Mouse (Mus musculus) stomach, embryonic 15.5 days (tissue): Measurements from ENCODE around the gene Lctl. TPM values are rescaled to one million over a fixed set of nuclear protein-coding genes. Genes with fewer than 3 reads are reported as not detected.
A peak's percentile ranks its signal among the peaks of the same experiment; 100 is the strongest.
"Not testable (repeated sequence)": the region's sequence is repeated elsewhere in the genome, so short reads cannot be mapped to it uniquely, and the experiment has no call there.

Experiments
- ATAC-seq: fragments of 200-750 bp; cut with Nextera tagmentation; 2 replicates; pipeline ENCODE4 v1.8.0; 2017; ENCODE audit warnings: low read depth, moderate number of reproducible peaks, moderate TSS enrichment; ENCODE audit not compliant: insufficient read depth, low FRiP score
- H3K27ac ChIP-seq: fragments of 300-500 bp; sonication (generic); 2 replicates; pipeline ENCODE4 v1.5.1; 2015; ENCODE audit warnings: mild to moderate bottlenecking, inconsistent platforms
- H3K27me3 ChIP-seq: fragments of 300-500 bp; sonication (generic); replicated peaks from 2 replicates; pipeline ENCODE4 v1.6.1; 2015; ENCODE audit warnings: inconsistent platforms
- H3K36me3 ChIP-seq: fragments of 300-500 bp; sonication (generic); 2 replicates; pipeline ENCODE4 v1.6.1; 2015; ENCODE audit warnings: inconsistent platforms
- H3K4me1 ChIP-seq: fragments of 300-500 bp; sonication (generic); 2 replicates; pipeline ENCODE4 v1.6.1; 2015; ENCODE audit warnings: inconsistent platforms
- H3K4me2 ChIP-seq: fragments of 300-500 bp; sonication (generic); 2 replicates; pipeline ENCODE4 v1.6.1; 2015; ENCODE audit warnings: mild to moderate bottlenecking, inconsistent platforms
- H3K4me3 ChIP-seq: fragments of 300-500 bp; sonication (generic); replicated peaks from 2 replicates; pipeline ENCODE4 v1.5.1; 2015; ENCODE audit warnings: inconsistent platforms
- H3K9ac ChIP-seq: fragments of 300-500 bp; sonication (generic); 2 replicates; pipeline ENCODE4 v1.6.1; 2015; ENCODE audit warnings: inconsistent platforms
- H3K9me3 ChIP-seq: fragments of 300-500 bp; sonication (generic); 2 replicates; pipeline ENCODE4 v1.6.1; 2016; ENCODE audit warnings: inconsistent platforms
- WGBS: fragments of 180-500 bp; shearing (Covaris S2); methylation state at CpG from one replicate; pipeline ENCODE4 v1.1.7; 2015; 5-methylcytosine and 5-hydroxymethylcytosine counted together
- polyA plus RNA-seq: library from polyadenylated mRNA; unstranded; fragments of >200 nt; fragmentation: Nextera tagmentation; extraction: Ambion mirVana; gene quantifications from 2 replicates; pipeline ENCODE4 v1.2.1, GENCODE M21; 2015

Lctl gene
- polyA plus RNA-seq, 1 experiment from 2014 or later = not detected

- Histone ChIP-seq H3K27me3 (no peaks in the 10 kb centered on the region), H3K27ac (peak within 1 kb of the TSS; percentile 98), H3K36me3 (peaks cover 30% of the 10 kb centered on the region), H3K9me3 (no peaks in the 10 kb centered on the region), H3K4me1 (peaks cover 2% of the 10 kb centered on the region; the same call in 1 of the 2 replicates), H3K4me2 (peak within 1 kb of the TSS; percentile 64), H3K4me3 (peak within 1 kb of the TSS; percentile 98), H3K9ac (peak within 1 kb of the TSS; percentile 90)
- WGBS = under 1% methylated on average over 40 of the region's 42 CpGs
- ATAC-seq = peak; percentile 80
Measured at GRCm38 (mm10) chr9:64172816-64173665, 56.1 kb downstream of the Lctl start, which contains the start of the genes Zwilch and Rpl4. Gene Zwilch, minus strand, starts transcription at chr9:64173104. Gene Rpl4, plus strand, starts transcription at chr9:64173375.

- Histone ChIP-seq H3K36me3 (peaks cover 36% of the 10 kb centered on the region), H3K4me2 (peak overlapping the region; percentile 64), H3K27me3 (no peaks in the 10 kb centered on the region), H3K4me3 (peak overlapping the region; percentile 98), H3K9me3 (no peaks in the 10 kb centered on the region), H3K4me1 (peaks cover 2% of the 10 kb centered on the region; the same call in 1 of the 2 replicates), H3K9ac (peak overlapping the region; percentile 90), H3K27ac (peak overlapping the region; percentile 98)
- WGBS = under 1% methylated on average over 16 of the region's 16 CpGs
- ATAC-seq = no peak
Measured at GRCm38 (mm10) chr9:64173666-64174220, 56.8 kb downstream of the Lctl start.

GRCm38 (mm10) chr9:64174341-64174740 lies 57.4 kb downstream of the Lctl start:
- Histone ChIP-seq H3K9ac (peak overlapping the region; percentile 90; the same call in 1 of the 2 replicates), H3K4me1 (peaks cover 2% of the 10 kb centered on the region; the same call in 1 of the 2 replicates), H3K36me3 (peaks cover 36% of the 10 kb centered on the region), H3K27me3 (no peaks in the 10 kb centered on the region), H3K4me3 (peak overlapping the region; percentile 98), H3K4me2 (peak overlapping the region; percentile 64), H3K27ac (no peak overlapping the region; the same call in 1 of the 2 replicates), H3K9me3 (no peaks in the 10 kb centered on the region)
- no peak for ATAC-seq

- H3K9me3 ChIP-seq = no peaks in the 10 kb centered on the region
- H3K9ac ChIP-seq = no peak overlapping the region
- H3K4me3 ChIP-seq = peak overlapping the region; percentile 98; the same call in 1 of the 2 replicates
- H3K36me3 ChIP-seq = peaks cover 36% of the 10 kb centered on the region
- H3K4me1 ChIP-seq = peaks cover 3% of the 10 kb centered on the region; the same call in 1 of the 2 replicates
- no peaks in the 10 kb centered on the region for H3K27me3 ChIP-seq
- ATAC-seq = no peak
- WGBS = 62% methylated on average over 8 of the region's 8 CpGs
- H3K4me2 ChIP-seq = peak overlapping the region; percentile 64
- H3K27ac ChIP-seq = no peak overlapping the region
Measured at GRCm38 (mm10) chr9:64174766-64175165, 57.8 kb downstream of the Lctl start.

GRCm38 (mm10) chr9:64175378-64175777 lies 58.4 kb downstream of the Lctl start:
- Histone ChIP-seq H3K4me1 (peaks cover 8% of the 10 kb centered on the region; the same call in 1 of the 2 replicates), H3K9me3 (no peaks in the 10 kb centered on the region), H3K27ac (no peak overlapping the region), H3K4me2 (peak overlapping the region; percentile 64; the same call in 1 of the 2 replicates), H3K36me3 (peaks cover 41% of the 10 kb centered on the region), H3K9ac (no peak overlapping the region), H3K27me3 (no peaks in the 10 kb centered on the region), H3K4me3 (no peak overlapping the region)
- 84% methylated on average over 11 of the region's 11 CpGs for WGBS
- ATAC-seq = no peak

GRCm38 (mm10) chr9:64178610-64178973 lies 61.6 kb downstream of the Lctl start:
- peaks cover 55% of the 10 kb centered on the region for H3K36me3 ChIP-seq
- peak overlapping the region; percentile 58 for H3K4me2 ChIP-seq
- H3K27ac ChIP-seq = peak overlapping the region; percentile 92
- H3K9ac ChIP-seq = no peak overlapping the region
- H3K9me3 ChIP-seq = no peaks in the 10 kb centered on the region
- H3K4me1 ChIP-seq = peaks cover 6% of the 10 kb centered on the region; the same call in 1 of the 2 replicates
- no peaks in the 10 kb centered on the region for H3K27me3 ChIP-seq
- H3K4me3 ChIP-seq = peak overlapping the region; percentile 75
- WGBS = 32% methylated on average over 3 of the region's 3 CpGs
- 0 out of 2 replicates have a peak, but pooled peaks have one; percentile 32 for ATAC-seq

GRCm38 (mm10) chr9:64178974-64179646 lies 62.2 kb downstream of the Lctl start, which contains the start of gene Snapc5:
Gene Snapc5, plus strand, starts transcription at chr9:64179274.
- Histone ChIP-seq H3K9me3 (no peaks in the 10 kb centered on the region), H3K9ac (peak within 1 kb of the TSS; percentile 65), H3K4me3 (peak within 1 kb of the TSS; percentile 75), H3K27ac (peak within 1 kb of the TSS; percentile 92), H3K36me3 (peaks cover 56% of the 10 kb centered on the region), H3K4me1 (peaks cover 6% of the 10 kb centered on the region; the same call in 1 of the 2 replicates), H3K4me2 (peak within 1 kb of the TSS; percentile 58), H3K27me3 (no peaks in the 10 kb centered on the region)
- whole genome bisulfite sequencing = under 1% methylated on average over 35 of the region's 35 CpGs
- ATAC-seq = peak; percentile 92

GRCm38 (mm10) chr9:64183295-64183694 lies 66.3 kb downstream of the Lctl start:
- peaks cover 47% of the 10 kb centered on the region for H3K36me3 ChIP-seq
- not testable (repeated sequence) for H3K4me3 ChIP-seq, H3K4me1 ChIP-seq, H3K27ac ChIP-seq, ATAC-seq, H3K9me3 ChIP-seq, H3K27me3 ChIP-seq, H3K9ac ChIP-seq, H3K4me2 ChIP-seq
- WGBS = 93% methylated on average over 5 of the region's 5 CpGs

GRCm38 (mm10) chr9:64184166-64184840 lies 67.4 kb downstream of the Lctl start:
- Histone ChIP-seq H3K27me3 (no peaks in the 10 kb centered on the region), H3K4me1 (0 out of 2 replicates have a peak, but pooled peaks cover 6% of the 10 kb centered on the region), H3K9ac (no peak overlapping the region), H3K4me2 (no peak overlapping the region), H3K4me3 (no peak overlapping the region), H3K36me3 (peaks cover 44% of the 10 kb centered on the region), H3K9me3 (no peaks in the 10 kb centered on the region), H3K27ac (no peak overlapping the region)
- ATAC-seq = no peak
- WGBS = 89% methylated on average over 5 of the region's 5 CpGs
